Mouse (Mus musculus): Measurements from ENCODE around the gene Rbks.

DNA sequence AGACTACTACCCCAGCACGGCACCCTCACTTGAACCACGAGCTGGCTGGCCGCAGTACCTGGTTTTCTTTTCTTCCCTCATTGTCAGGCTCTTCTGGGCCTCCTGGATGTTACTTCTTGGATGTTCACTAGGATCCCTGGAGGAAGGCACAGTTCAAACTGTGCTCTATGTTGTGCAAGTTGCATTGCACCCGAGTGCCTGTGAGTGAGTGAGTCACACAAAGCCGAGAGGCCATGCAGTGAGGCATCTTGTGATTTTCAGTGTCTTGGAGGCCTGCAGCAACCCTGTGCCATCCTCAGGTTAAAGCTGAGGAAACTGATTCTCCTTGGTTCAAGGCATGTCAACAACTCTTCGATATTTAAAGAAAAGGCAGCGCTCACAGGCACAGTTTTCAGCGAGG, 68.9 kb downstream of the Rbks start:
- TF ChIP-seq CTCF (IDR thresholded peaks at IDR 0.05; ENCODE audit: extremely low read depth, insufficient read depth, low read length) (no peak), POLR2A (IDR thresholded peaks at IDR 0.05; ENCODE audit: extremely low read depth, insufficient read depth, low read length) (no peak)
